Mouse (Mus musculus) CH12.LX (cell line): ENCODE measurements at regions not wholly inside any gene's neighbourhood (a gene's known extent, or its start where the extent isn't known, plus 50 kb on each side); places are given as distances from the start of the nearest gene placed in this dataset.

Source experiments
- DNase-seq: peaks from one replicate; pipeline ENCODE4 v3.0.0-alpha.2; 2013; ENCODE audit errors: extremely low read depth
- H3K27ac ChIP-seq: 2 replicates; pipeline ENCODE4 v1.5.1; 2012; ENCODE audit warnings: low read depth, mild to moderate bottlenecking, control low read depth, moderate library complexity; ENCODE audit not compliant: insufficient read depth
- H3K27me3 ChIP-seq: replicated peaks from 2 replicates; pipeline ENCODE3; 2012; ENCODE audit warnings: inconsistent platforms
- H3K36me3 ChIP-seq, 2 experiments: replicated peaks in 1 of 2; 2 replicates each; pipeline versions ENCODE3 to v1.6.1; 2012; ENCODE audit warnings: inconsistent platforms in 1 of 2, low read length in 1 of 2, mild to moderate bottlenecking in 1 of 2, mixed read lengths in 1 of 2, moderate library complexity in 1 of 2; ENCODE audit not compliant: control insufficient read depth in 1 of 2, insufficient read depth in 1 of 2
- H3K4me1 ChIP-seq, 2 experiments: 2 replicates each; pipeline ENCODE4 v1.6.1; 2012; ENCODE audit warnings: inconsistent platforms in 1 of 2, moderate library complexity in 1 of 2; ENCODE audit not compliant: insufficient read depth in 2 of 2, control insufficient read depth in 1 of 2
- H3K4me2 ChIP-seq: 2 replicates; pipeline ENCODE4 v1.6.1; 2012; ENCODE audit warnings: low read depth, mild to moderate bottlenecking, control low read depth; ENCODE audit not compliant: poor library complexity, insufficient read depth, severe bottlenecking
- H3K4me3 ChIP-seq, 3 experiments: fragments of 150-350 bp in 1 of 3; sonication (generic) in 1 of 3; replicated peaks in 1 of 3; 2 replicates each; pipeline versions ENCODE3 to v1.5.1; 2011 to 2012; ENCODE audit warnings: low read depth in 2 of 3, low read length in 2 of 3, mild to moderate bottlenecking in 2 of 3, moderate library complexity in 2 of 3, control low read depth in 1 of 3, improper control_type of control experiment in 1 of 3, inconsistent platforms in 1 of 3, mixed read lengths in 1 of 3; ENCODE audit not compliant: poor library complexity in 1 of 3
- H3K79me2 ChIP-seq: replicated peaks from 2 replicates; pipeline ENCODE4 v1.6.1; 2012; ENCODE audit warnings: mild to moderate bottlenecking, moderate library complexity; ENCODE audit not compliant: control insufficient read depth, poor library complexity, insufficient read depth, severe bottlenecking; ENCODE audit errors: extremely low read depth
- H3K9ac ChIP-seq: 2 replicates; pipeline ENCODE4 v1.6.1; 2012; ENCODE audit warnings: low read depth, mild to moderate bottlenecking, control low read depth, moderate library complexity; ENCODE audit not compliant: insufficient read depth
- H3K9me3 ChIP-seq: replicated peaks from 2 replicates; pipeline ENCODE3; 2012; ENCODE audit warnings: low read length, inconsistent platforms, mixed read lengths
- CHD2 ChIP-seq: IDR thresholded peaks from 2 replicates; pipeline ENCODE4 v1.6.1; 2011; ENCODE audit warnings: low read length, improper control_type of control experiment
- CTCF ChIP-seq, 2 experiments: IDR thresholded peaks in 1 of 2; conservative IDR thresholded peaks in 1 of 2; 2 replicates each; pipeline ENCODE4 v1.5.1; 2011 to 2012; ENCODE audit warnings: low read depth in 2 of 2, low read length in 2 of 2, improper control_type of control experiment in 1 of 2, inconsistent platforms in 1 of 2, mild to moderate bottlenecking in 1 of 2, moderate library complexity in 1 of 2
- ELF1 ChIP-seq: IDR thresholded peaks from 2 replicates; pipeline ENCODE4 v1.6.1; 2014; ENCODE audit warnings: low read depth, mild to moderate bottlenecking, inconsistent platforms, low read length, improper control_type of control experiment
- EP300 ChIP-seq: IDR thresholded peaks from 2 replicates; pipeline ENCODE4 v1.6.1; 2011; ENCODE audit warnings: low read length, improper control_type of control experiment
- GABPA ChIP-seq: IDR thresholded peaks from 2 replicates; pipeline ENCODE4 v1.6.1; 2012; ENCODE audit warnings: low read depth, low read length, improper control_type of control experiment, inconsistent platforms; ENCODE audit not compliant: insufficient replicate concordance
- JUN ChIP-seq: IDR thresholded peaks from 2 replicates; pipeline ENCODE4 v1.6.1; 2011; ENCODE audit warnings: low read depth, mild to moderate bottlenecking, low read length, improper control_type of control experiment, moderate library complexity; ENCODE audit not compliant: insufficient read depth
- JUND ChIP-seq: conservative IDR thresholded peaks from 2 replicates; pipeline ENCODE4 v1.6.1; 2011; ENCODE audit warnings: low read depth, low read length, improper control_type of control experiment
- MXI1 ChIP-seq: IDR thresholded peaks from 2 replicates; pipeline ENCODE4 v1.6.1; 2011; ENCODE audit warnings: mild to moderate bottlenecking, low read depth, low read length, improper control_type of control experiment
- MYC ChIP-seq: IDR thresholded peaks from 2 replicates; pipeline ENCODE4 v1.6.1; 2011; ENCODE audit warnings: low read depth, mild to moderate bottlenecking, improper control_type of control experiment, low read length
- NRF1 ChIP-seq: IDR thresholded peaks from 2 replicates; pipeline ENCODE4 v1.6.1; 2014; ENCODE audit warnings: low read depth, mild to moderate bottlenecking, inconsistent platforms, low read length, improper control_type of control experiment, moderate library complexity
- PAX5 ChIP-seq: IDR thresholded peaks from 2 replicates; pipeline ENCODE4 v1.6.1; 2012; ENCODE audit warnings: low read length, inconsistent platforms, mixed read lengths
- POLR2A ChIP-seq: IDR thresholded peaks from 2 replicates; pipeline ENCODE4 v1.6.1; 2011; ENCODE audit warnings: low read depth, mild to moderate bottlenecking, improper control_type of control experiment, low read length
- RAD21 ChIP-seq: IDR thresholded peaks from 2 replicates; pipeline ENCODE4 v1.6.1; 2011; ENCODE audit warnings: low read depth, mild to moderate bottlenecking, low read length, improper control_type of control experiment, moderate library complexity
- RCOR1 ChIP-seq: conservative IDR thresholded peaks from 2 replicates; pipeline ENCODE4 v1.6.1; 2012; ENCODE audit warnings: low read depth, mild to moderate bottlenecking, inconsistent platforms, low read length, improper control_type of control experiment
- TBP ChIP-seq: conservative IDR thresholded peaks from 2 replicates; pipeline ENCODE4 v1.6.1; 2011; ENCODE audit warnings: low read depth, low read length, improper control_type of control experiment
- TCF12 ChIP-seq: IDR thresholded peaks from 2 replicates; pipeline ENCODE4 v1.6.1; 2014; ENCODE audit warnings: low read depth, mild to moderate bottlenecking, inconsistent platforms, low read length, improper control_type of control experiment
- UBTF ChIP-seq: IDR thresholded peaks from 2 replicates; pipeline ENCODE4 v1.6.1; 2012; ENCODE audit warnings: low read depth, mild to moderate bottlenecking, inconsistent platforms, low read length, improper control_type of control experiment, moderate library complexity
- USF1 ChIP-seq: IDR thresholded peaks from 2 replicates; pipeline ENCODE4 v1.6.1; 2014; ENCODE audit warnings: low read depth, mild to moderate bottlenecking, inconsistent platforms, low read length, improper control_type of control experiment
- ZKSCAN1 ChIP-seq: IDR thresholded peaks from 2 replicates; pipeline ENCODE4 v1.6.1; 2012; ENCODE audit warnings: low read depth, inconsistent platforms, low read length, improper control_type of control experiment, borderline replicate concordance
- ZNF384 ChIP-seq: IDR thresholded peaks from 2 replicates; pipeline ENCODE4 v1.6.1; 2012; ENCODE audit warnings: low read depth, low read length, improper control_type of control experiment, inconsistent platforms
- dilution Hi-C: fragments of 300-500 bp; cut with MboI; formaldehyde crosslinking; loops from 2 replicates; pipeline ENCODE4 v1.14.3; 2020; ENCODE audit warnings: low sequenced_read_pairs; ENCODE audit not compliant: extremely low pct_unique_long_range_greater_than_20kb, extremely low pct_ligation_motif_present
- in situ Hi-C: fragments of 300-500 bp; cut with MboI; formaldehyde crosslinking; loops from 3 replicates; pipeline ENCODE4 v1.14.3; 2019; ENCODE audit warnings: low sequenced_read_pairs, low pct_ligation_motif_present, low pct_unique_long_range_greater_than_20kb, mixed read lengths

DNA sequence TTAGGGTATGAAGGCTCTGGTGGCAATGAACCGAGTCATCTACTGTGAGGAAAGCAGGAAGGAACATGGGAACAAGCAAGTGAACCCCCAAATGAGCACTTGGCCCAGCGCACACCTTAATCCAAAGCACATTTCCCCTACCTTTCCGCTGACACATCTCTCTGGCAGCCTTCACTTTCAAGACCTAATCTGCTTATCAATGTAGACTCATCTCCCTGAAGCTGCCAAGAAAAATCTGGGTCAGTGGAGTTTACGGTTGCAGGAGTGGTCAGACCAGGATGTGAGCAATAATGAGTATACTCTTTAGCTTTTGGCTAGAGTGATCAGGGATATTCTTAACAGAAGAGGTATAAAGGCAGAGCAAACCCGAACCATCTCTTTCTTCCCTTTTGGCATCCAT lies 242.4 kb upstream of the Tsc22d2 start:
- in situ Hi-C loops: loop anchor here (25.0 kb wide), 2 partner anchors 490 to 615 kb away; no protein-coding TSS in a partner anchor
- H3K9me3 ChIP-seq: no peaks in the 10 kb centered on the region
- no peaks in the 10 kb centered on the region for H3K4me1 ChIP-seq
- no peak overlapping the region for H3K9ac ChIP-seq
- H3K27me3 ChIP-seq: no peaks in the 10 kb centered on the region
- TF ChIP-seq PAX5: no peak
- TF ChIP-seq ELF1: no peak
- no peak for TF ChIP-seq USF1
- TF ChIP-seq TBP: no peak
- no peak for TF ChIP-seq NRF1
- no peak for TF ChIP-seq JUND
- TF ChIP-seq JUN: no peak
- no peak for TF ChIP-seq CHD2
- TF ChIP-seq MXI1: no peak
- no peak for TF ChIP-seq RCOR1
- no peak for TF ChIP-seq EP300
- no peak for TF ChIP-seq TCF12
- TF ChIP-seq UBTF: no peak
- TF ChIP-seq ZNF384: no peak
- no peak for TF ChIP-seq ZKSCAN1
- TF ChIP-seq POLR2A: no peak
- TF ChIP-seq GABPA: no peak
- no peak for TF ChIP-seq CTCF (conservative IDR thresholded peaks at IDR 0.05 in 1 of 2, IDR thresholded peaks at IDR 0.05 in 1 of 2; ENCODE audit: low read depth in 2 of 2, low read length in 2 of 2)
- no peak for TF ChIP-seq MYC
- no peak for TF ChIP-seq RAD21
- H3K4me2 ChIP-seq: no peak overlapping the region
- no peak for DNase-seq
- no peaks in the 10 kb centered on the region for H3K36me3 ChIP-seq
- dilution Hi-C loops: no loop called here
- no peak overlapping the region for H3K4me3 ChIP-seq
- H3K79me2 ChIP-seq: no peaks in the 10 kb centered on the region
- no peak overlapping the region for H3K27ac ChIP-seq

DNA sequence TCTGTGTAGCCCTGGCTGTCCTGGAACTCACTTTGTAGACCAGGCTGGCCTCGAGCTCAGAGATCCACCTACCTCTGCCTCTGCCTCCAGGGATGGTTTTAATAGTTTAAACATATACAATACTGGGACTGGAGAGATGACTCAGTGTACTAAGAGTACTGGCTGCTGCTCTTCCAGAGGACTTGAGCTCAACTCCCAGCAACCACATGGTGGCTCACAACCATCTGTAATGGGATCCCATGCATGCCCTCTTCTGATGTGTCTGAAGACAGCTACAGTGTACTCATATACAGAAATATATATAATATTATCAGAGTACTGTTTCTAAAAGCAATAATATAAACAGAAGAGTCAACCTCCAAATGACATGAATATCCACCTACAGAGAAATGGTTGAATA lies 240.7 kb upstream of the Tsc22d2 start:
- TF ChIP-seq JUN (no peak), USF1 (no peak)
- Histone ChIP-seq H3K9ac (no peak overlapping the region), H3K4me1 (no peaks in the 10 kb centered on the region), H3K4me3 (no peak overlapping the region), H3K36me3 (no peaks in the 10 kb centered on the region), H3K27ac (no peak overlapping the region), H3K4me2 (no peak overlapping the region), H3K79me2 (no peaks in the 10 kb centered on the region), H3K9me3 (no peaks in the 10 kb centered on the region), H3K27me3 (no peaks in the 10 kb centered on the region)
- in situ Hi-C loops (loop anchor here (25.0 kb wide), 2 partner anchors 488 to 613 kb away; no protein-coding TSS in a partner anchor), dilution Hi-C loops (no loop called here)
- DNase-seq: no peak
